Mouse (Mus musculus) liver, embryonic 12.5 days (tissue): ENCODE results near the gene Pla2g12b. TPM values are rescaled to one million over a fixed set of nuclear protein-coding genes. Genes with fewer than 3 reads are reported as not detected.

Source experiments
- polyA plus RNA-seq: library from polyadenylated mRNA; unstranded; fragments of >200 nt; fragmentation: Nextera tagmentation; extraction: Ambion mirVana; gene quantifications from 2 replicates; pipeline ENCODE4 v1.2.1, GENCODE M21; 2016

Pla2g12b gene
- polyA plus RNA-seq, 1 experiment from 2014 or later = 41.3 TPM

Other genes starting within 250 kb of the Pla2g12b start
- gene Sept10, start 181.8 kb upstream of the Pla2g12b start, polyA plus RNA-seq = 12.8 and 12.9 TPM in 2 replicates
- 2.8 and 3.1 TPM in 2 replicates for gene Sowahc, start 181.7 kb upstream of the Pla2g12b start, polyA plus RNA-seq
- gene P4ha1, start 80.4 kb upstream of the Pla2g12b start, polyA plus RNA-seq = 24.7 and 27.4 TPM in 2 replicates
- 4.2 and 5.2 TPM in 2 replicates for gene Gm10273, start 8.0 kb upstream of the Pla2g12b start, polyA plus RNA-seq
- 32.4 and 37.4 TPM in 2 replicates for gene Oit3, start 38.1 kb downstream of the Pla2g12b start, polyA plus RNA-seq
- gene Gm10322, start 212.4 kb downstream of the Pla2g12b start, polyA plus RNA-seq = not detected in 2 replicates
- gene Mcu, start 213.0 kb downstream of the Pla2g12b start, polyA plus RNA-seq = 14.3 and 14.6 TPM in 2 replicates